8 mouse cellular contexts compared by ENCODE assay signal in genomic region chr13:28959458-28959978, GRCm38 (mm10). TPM values are rescaled to one million over a fixed set of nuclear protein-coding genes. Genes with fewer than 3 reads are reported as not detected.
A peak's percentile ranks its signal among the peaks of the same experiment; 100 is the strongest.
DNase-seq lines count a peak whose midpoint lies in the region; ATAC-seq lines count a peak whose summit lies in the region.

No protein-coding gene starts in this region.

- H3K9ac ChIP-seq in embryonic facial prominence, embryonic 11.5 days (replicated peaks; ENCODE audit: low read length) = peak overlapping the region; percentile 67
- peak overlapping the region; percentile 78 for H3K9ac ChIP-seq in intestine, embryonic 16.5 days (ENCODE audit: low read depth, low read length)

- H3K4me2 ChIP-seq in embryonic facial prominence, embryonic 11.5 days (ENCODE audit: low read depth, low read length) = peak overlapping the region; percentile 77
- peak overlapping the region; percentile 97 for H3K4me2 ChIP-seq in intestine, embryonic 16.5 days (ENCODE audit: low read depth, low read length)

- H3K4me1 ChIP-seq in embryonic facial prominence, embryonic 11.5 days (ENCODE audit: control insufficient read depth, insufficient read depth, low read length) = no peaks in the 10 kb centered on the region
- 0 out of 2 replicates have a peak, but pooled peaks cover 3% of the 10 kb centered on the region for H3K4me1 ChIP-seq in intestine, embryonic 16.5 days (ENCODE audit: control insufficient read depth, insufficient read depth, low read length)
- peaks cover 32% of the 10 kb centered on the region for H3K4me1 ChIP-seq in midbrain, embryonic 10.5 days

- no peaks in the 10 kb centered on the region for H3K36me3 ChIP-seq in embryonic facial prominence, embryonic 11.5 days (replicated peaks; ENCODE audit: control insufficient read depth, insufficient read depth, low read depth, low read length)
- H3K36me3 ChIP-seq in intestine, embryonic 16.5 days (ENCODE audit: control insufficient read depth, insufficient read depth, low read length) = no peaks in the 10 kb centered on the region
- no peaks in the 10 kb centered on the region for H3K36me3 ChIP-seq in midbrain, embryonic 10.5 days

- WGBS in embryonic facial prominence, embryonic 11.5 days = under 1% methylated on average over 30 of the region's 31 CpGs
- 1% methylated on average over 31 of the region's 31 CpGs for WGBS in intestine, embryonic 16.5 days
- WGBS in midbrain, embryonic 10.5 days = 1% methylated on average over 31 of the region's 31 CpGs

- peak overlapping the region; percentile 54 for H3K4me3 ChIP-seq in embryonic facial prominence, embryonic 11.5 days (ENCODE audit: low read depth, low read length)
- H3K4me3 ChIP-seq in intestine, embryonic 16.5 days (ENCODE audit: low read length) = peak overlapping the region; percentile 67
- peak overlapping the region; percentile 71 for H3K4me3 ChIP-seq in midbrain, embryonic 10.5 days

- DNase-seq in adrenal gland, postnatal 25 days = peak; percentile 86
- DNase-seq in embryonic facial prominence, embryonic 11.5 days (ENCODE audit: low spot score) = peak; percentile 86
- DNase-seq in left cerebral cortex, postnatal 4 days = peak; percentile 95
- DNase-seq in midbrain, embryonic 10.5 days (ENCODE audit: low spot score) = peak; percentile 84
- DNase-seq in right cerebral cortex, postnatal 36 days (ENCODE audit: low spot score in 2 of 2) = peak; percentile 70 to 74
- DNase-seq in urinary bladder, postnatal 25 days (ENCODE audit: low spot score) = peak; percentile 78

- 0 out of 2 replicates have a peak overlapping the region, but pooled peaks have one; percentile 1 for H3K27ac ChIP-seq in embryonic facial prominence, embryonic 11.5 days (replicated peaks; ENCODE audit: low read depth, low read length)
- H3K27ac ChIP-seq in intestine, embryonic 16.5 days (ENCODE audit: low read length) = peak overlapping the region; percentile 95
- H3K27ac ChIP-seq in midbrain, embryonic 10.5 days (replicated peaks) = peak overlapping the region; percentile 94

- peak; percentile 57 for ATAC-seq in embryonic facial prominence, embryonic 11.5 days (replicated peaks; ENCODE audit: insufficient number of reproducible peaks, low FRiP score, low TSS enrichment, low read depth)
- peak; percentile 77 for ATAC-seq in granulocyte monocyte progenitor cell, adult 5-6 weeks (replicated peaks; ENCODE audit: poor library complexity, severe bottlenecking)
- peak; percentile 87 for ATAC-seq in intestine, embryonic 16.5 days

- H3K9me3 ChIP-seq in embryonic facial prominence, embryonic 11.5 days (replicated peaks; ENCODE audit: control insufficient read depth, low read length) = no peaks in the 10 kb centered on the region
- H3K9me3 ChIP-seq in intestine, embryonic 16.5 days (ENCODE audit: control insufficient read depth, low read length) = no peaks in the 10 kb centered on the region
- H3K9me3 ChIP-seq in midbrain, embryonic 10.5 days (replicated peaks) = 0 out of 2 replicates have a peak, but pooled peaks cover 5% of the 10 kb centered on the region

- intact Hi-C loops in left cerebral cortex, postnatal 4 days (cut with DNase I) = loop anchor here (2.0 to 5.0 kb wide), 4 partner anchors 55 to 873 kb away; no protein-coding TSS in a partner anchor

- H3K27me3 ChIP-seq in embryonic facial prominence, embryonic 11.5 days (ENCODE audit: control insufficient read depth, insufficient read depth, low read length) = no peaks in the 10 kb centered on the region
- no peaks in the 10 kb centered on the region for H3K27me3 ChIP-seq in intestine, embryonic 16.5 days (replicated peaks; ENCODE audit: control insufficient read depth, insufficient read depth, low read length)
- peaks cover 3% of the 10 kb centered on the region; the same call in 1 of the 2 replicates for H3K27me3 ChIP-seq in midbrain, embryonic 10.5 days (ENCODE audit: low read depth, poor library complexity, severe bottlenecking)

RNA-seq across cellular contexts. Expression of gene Sox4, which starts 6.0 kb away (rescaled TPM):
- total RNA-seq in adrenal gland, postnatal 25 days (2021) = 32.8 and 33.5 TPM in 2 replicates
- 111 and 126 TPM in 2 replicates for polyA plus RNA-seq in embryonic facial prominence, embryonic 11.5 days (2014; fragmentation: Nextera tagmentation; extraction: Ambion mirVana)
- 25.7 and 31.6 TPM in 2 replicates for total RNA-seq in granulocyte monocyte progenitor cell, adult 5-6 weeks (2014; fragmentation: Nextera tagmentation)
- 38.6 and 41.5 TPM in 2 replicates for total RNA-seq in granulocyte monocyte progenitor cell, adult 5-6 weeks (2017)
- 7.8 and 13.6 TPM in 2 replicates for polyA plus RNA-seq in intestine, embryonic 16.5 days (2015; fragmentation: Nextera tagmentation; extraction: Ambion mirVana)
- 100 to 1,000 TPM; 230 to 261 TPM for total RNA-seq in left cerebral cortex, postnatal 4 days (2021)
- polyA plus RNA-seq in midbrain, embryonic 10.5 days (2016; fragmentation: Nextera tagmentation; extraction: Ambion mirVana) = 65.0 and 94.6 TPM in 2 replicates

Comparison
In these comparisons a context has a peak if more than half of its experiments do, and no peak if none do; other contexts are left out.
1. Peak in every context shown above with its lines: DNase-seq, ATAC-seq, H3K4me3 ChIP-seq and H3K27ac ChIP-seq.
2. H3K27ac ChIP-seq: peak in every context shown above with its lines; median percentile 95 in intestine, embryonic 16.5 days; 94 in midbrain, embryonic 10.5 days; 1 in embryonic facial prominence, embryonic 11.5 days.